Mouse (Mus musculus) ovary, adult 10 weeks (tissue): ENCODE results near the gene Gm11992. TPM values are rescaled to one million over a fixed set of nuclear protein-coding genes. Genes with fewer than 3 reads are reported as not detected.

Experiments used
- polyA plus RNA-seq: library from polyadenylated mRNA; stranded (reverse); fragments of 350-450 nt; fragmentation: Illumina TruSeq; extraction: RNeasy Lipid Tissue Mini Kit (QIAGEN cat#74804); gene quantifications from one replicate; pipeline ENCODE4 v1.2.3, GENCODE M21; 2014

Gene Gm11992
- 2.2 TPM for polyA plus RNA-seq

DNA sequence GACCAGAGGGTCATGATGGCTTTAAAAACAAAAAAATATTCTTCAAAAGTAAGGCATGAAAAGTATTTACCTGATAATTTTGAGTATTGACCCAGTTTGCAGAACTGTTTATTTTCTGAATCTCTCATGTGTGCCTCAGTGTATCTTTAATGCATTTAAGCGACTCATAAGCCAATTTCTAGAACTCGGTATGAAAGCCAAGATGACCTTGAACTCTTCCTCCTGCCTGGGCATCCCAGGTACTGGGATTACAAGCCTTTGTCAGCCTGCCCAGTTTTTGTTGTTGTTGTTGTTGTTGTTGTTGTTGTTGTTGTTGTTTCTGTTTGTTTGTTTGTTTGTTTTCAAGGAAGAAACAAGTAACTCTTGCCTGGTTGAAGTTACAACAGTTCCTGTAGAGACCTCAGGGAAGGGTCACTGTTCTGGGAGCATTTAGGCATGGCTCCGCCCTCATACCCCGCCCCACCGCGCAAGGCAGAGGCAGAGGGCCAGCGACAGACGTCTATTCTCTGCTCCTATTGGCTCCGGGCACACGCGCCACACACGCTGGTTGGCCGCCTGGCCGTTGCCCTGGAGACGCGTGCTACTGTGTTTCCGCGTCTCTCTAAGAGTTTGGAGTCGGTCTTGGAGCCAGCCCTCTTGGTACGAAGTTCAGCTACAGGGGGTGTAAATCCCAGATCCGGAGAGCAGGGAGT lies at the start of gene Gm11992:
Gene Gm11992 (plus strand): TSS at position 584 of the 692 bp plus-strand sequence.

DNA sequence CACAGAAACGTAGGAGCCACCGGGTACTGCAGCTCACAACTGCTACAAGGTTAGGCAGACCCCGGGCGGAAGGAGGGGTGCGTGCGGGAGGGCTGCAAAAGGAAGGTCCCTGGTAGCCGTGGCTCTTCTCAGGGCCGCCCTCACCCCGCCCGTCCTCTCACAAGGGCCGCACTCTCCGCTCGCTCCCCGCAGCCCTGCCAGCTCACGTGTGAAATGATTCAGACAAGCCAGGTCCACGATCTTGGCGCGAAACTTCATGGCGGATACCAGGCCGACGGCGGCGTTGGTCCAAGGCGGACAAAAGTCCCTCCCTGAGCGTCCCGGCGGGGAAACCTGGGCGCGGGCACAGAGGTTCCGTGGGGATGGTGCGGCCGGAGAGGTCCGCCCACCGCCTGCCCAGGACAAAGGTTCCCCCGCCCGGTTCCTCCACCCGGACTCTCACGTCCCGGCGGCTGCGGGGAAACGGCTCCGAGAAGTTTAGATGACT lies 37.5 kb upstream of the Gm11992 start, which contains the start of gene Hus1:
Gene Hus1 (minus strand): TSS at position 339 of the 487 bp plus-strand sequence.

DNA sequence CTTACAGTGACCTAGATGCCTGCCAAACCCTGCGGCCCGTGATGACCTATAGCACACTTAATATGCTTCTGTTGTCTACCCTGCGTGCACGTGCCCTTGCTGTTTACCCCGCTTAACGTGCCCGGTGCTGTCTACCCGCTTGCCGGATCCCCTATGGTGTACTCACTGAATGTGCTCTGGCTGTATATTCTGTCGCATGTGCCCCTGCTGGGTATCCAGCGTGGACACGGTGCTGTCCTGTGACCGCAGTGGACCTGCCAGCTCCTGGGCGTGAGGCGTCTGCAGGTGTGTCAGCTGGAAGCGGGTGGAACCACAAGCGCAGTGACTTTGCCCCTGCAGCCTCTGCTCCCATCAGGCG lies 288 bp downstream of the Gm11992 start, which contains the start of gene Sun3:
Gene Sun3 (minus strand): TSS at position 289 of the 358 bp plus-strand sequence.

DNA sequence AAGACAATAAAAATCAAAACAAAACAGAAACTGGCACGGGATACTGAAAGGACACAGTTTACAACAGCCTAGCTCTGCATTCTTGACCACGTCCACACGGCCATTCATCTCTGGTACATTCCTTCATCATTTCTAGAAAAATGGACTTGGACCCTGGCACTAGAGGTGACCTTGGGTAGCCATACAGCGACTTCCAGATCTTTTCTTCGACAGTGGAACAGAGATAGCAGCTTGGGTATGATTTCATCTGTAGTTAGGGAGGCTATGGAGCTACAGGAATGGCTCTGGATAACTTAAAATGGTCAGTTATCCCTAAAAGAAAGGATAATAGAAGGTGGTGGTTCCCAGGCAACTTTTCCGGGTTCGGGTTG lies 69.6 kb downstream of the Gm11992 start, which contains the start of gene Upp1:
Gene Upp1 (plus strand): TSS at position 54 of the 371 bp plus-strand sequence.

Other genes starting within 250 kb of the Gm11992 start
- gene Pkd1l1, start 75.3 kb upstream of the Gm11992 start, polyA plus RNA-seq: not detected
- 23.0 TPM for gene Hus1, start 37.4 kb upstream of the Gm11992 start, polyA plus RNA-seq
- gene Sun3, start 397 bp downstream of the Gm11992 start, polyA plus RNA-seq: not detected
- 6.6 TPM for gene Upp1, start 69.5 kb downstream of the Gm11992 start, polyA plus RNA-seq
- 0.48 TPM for gene Abca13, start 143.3 kb downstream of the Gm11992 start, polyA plus RNA-seq